Mouse (Mus musculus) adrenal gland (tissue): ENCODE results near the gene Ugdh.

ENCODE experiments used
- intact Hi-C: fragments of 180-260 bp; cut with DNase I; formaldehyde crosslinking; loops from one replicate; pipeline ENCODE4 v1.15.1; 2025

Gene Ugdh

DNA sequence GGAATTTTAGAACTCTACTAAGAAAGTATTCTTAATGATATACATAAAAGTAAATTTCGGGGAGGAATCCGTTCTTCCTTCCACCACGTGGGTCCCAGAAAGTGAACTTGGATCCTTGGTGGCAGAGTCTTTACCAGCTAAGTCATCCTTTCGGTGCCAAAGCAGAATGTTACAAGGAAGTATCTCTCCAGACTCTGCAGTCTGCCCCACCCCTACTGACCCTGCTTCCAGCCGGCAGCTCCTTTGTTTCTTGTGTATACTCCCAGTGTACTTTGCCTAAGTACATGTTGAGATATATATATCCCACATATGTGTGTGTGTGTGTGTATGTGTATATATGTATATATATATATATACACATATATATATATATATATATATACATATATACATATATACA lies 6.3 kb downstream of the Ugdh start:
- intact Hi-C loops, result no loop called here

DNA sequence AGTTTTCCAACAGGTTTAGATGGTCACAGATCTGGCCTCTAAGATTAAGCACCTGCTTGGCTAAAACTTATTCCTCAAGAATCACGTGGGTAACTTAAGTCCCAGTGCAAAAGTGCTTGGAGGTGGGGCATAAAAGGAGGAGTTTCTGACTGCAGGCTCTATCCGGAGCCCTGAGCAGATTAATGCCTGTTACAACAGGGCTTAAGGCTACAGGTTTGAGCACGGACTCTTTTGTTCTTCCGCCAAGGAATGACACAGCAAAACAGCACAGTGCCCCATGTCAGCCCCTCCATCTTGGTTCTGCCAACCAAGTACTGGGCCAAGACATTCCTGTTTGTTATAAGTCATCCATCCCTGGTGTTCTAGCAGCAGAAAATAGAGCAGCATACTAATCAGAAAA lies 7.4 kb downstream of the Ugdh start:
- intact Hi-C loops, result no loop called here

DNA sequence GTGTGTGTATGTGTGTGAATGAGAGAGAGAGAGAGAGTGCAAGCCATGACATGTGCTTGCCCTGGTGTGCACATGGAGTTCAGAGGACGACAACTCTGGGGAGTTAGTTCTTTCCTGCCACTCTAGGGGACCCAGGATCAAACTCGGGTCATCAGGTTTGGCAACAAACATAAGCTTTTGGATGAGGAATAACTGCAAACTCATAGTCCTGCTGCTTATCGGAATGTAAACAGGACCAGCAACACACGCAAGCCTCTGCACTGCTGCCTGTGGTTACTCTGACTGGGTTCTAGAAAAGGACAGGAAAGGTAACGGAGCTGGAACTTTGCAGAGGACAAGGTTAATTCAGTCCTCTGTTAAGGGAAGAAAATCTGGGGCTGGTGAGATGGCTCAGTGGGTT lies 10.5 kb downstream of the Ugdh start:
- intact Hi-C loops, result no loop called here

DNA sequence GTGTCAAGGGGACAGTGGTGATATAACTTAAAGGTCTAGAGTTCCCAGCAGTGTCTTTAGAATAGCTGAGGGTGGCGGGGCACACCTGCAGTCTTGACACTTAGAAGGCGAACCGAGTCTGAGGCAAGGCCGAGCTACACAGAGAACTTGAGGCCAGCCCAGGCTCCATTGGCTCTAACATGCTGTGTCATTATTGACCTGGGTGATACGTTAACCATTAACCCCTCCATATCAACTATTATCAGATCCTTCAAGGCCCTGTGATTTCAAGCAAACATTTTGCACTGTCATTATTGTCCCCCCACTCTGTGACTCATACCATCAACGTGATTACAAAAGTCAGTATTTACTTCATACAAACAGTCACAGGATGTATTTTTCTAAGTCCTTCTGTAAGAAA lies 11.5 kb downstream of the Ugdh start:
- intact Hi-C loops, result no loop called here

DNA sequence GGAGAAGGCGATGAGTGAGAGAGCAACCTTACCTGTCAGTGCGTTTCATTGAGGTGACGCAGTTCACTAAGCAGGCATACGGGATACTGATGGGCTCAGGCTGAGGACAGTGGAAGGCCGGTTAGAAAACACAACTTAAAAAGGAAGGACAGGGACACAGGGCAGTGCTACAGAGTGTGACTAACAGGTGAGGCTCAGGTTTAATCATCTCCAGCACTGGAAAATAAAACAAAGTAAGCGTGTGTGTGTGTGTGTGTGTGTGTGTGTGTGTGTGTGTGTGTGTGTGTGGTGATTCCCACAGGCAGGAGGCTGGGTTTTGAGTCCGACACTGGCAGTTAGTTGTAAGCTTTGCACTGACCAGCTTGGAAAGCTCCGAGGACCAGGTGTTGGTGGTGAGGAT lies 12.9 kb downstream of the Ugdh start:
- intact Hi-C loops, result no loop called here

DNA sequence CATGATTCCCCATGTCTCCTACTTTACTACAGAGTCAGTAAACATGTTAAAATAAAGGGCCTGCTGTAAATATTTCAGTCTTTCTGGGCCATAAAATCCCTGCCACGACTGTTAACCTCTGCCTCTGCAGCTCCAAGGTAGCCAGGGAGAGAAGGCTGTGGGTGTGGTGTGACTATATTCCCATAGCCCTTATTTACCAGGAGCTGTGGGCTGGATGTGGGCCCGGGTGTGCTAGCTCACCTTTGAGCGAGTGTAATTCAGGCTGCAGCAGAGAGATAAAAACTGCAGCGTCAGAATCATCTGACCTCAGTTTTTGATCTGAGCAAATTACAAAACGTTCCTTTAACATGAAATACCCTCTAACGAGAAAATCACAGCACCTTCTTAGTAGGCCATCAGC lies 14.9 kb downstream of the Ugdh start:
- intact Hi-C loops, result no loop called here

DNA sequence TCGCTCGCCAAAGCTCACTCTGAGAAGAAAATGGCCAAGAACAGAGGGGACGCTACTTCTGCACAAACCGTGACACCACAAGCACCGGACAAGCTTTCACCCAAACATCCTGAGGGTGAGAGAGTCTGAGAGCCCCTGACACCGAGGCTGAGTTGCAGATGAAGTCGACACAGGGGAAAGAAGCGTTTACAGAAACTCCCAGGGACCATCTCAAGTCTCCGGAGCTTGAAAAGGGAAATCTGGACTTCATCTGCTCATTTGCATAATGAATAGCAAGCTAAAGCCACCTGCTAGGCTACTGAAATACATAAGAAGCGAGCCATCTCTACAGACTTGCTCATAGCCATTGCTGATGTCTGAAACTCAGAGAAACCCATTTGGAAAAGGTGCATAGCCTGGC lies 16.6 kb downstream of the Ugdh start:
- intact Hi-C loops, result no loop called here

DNA sequence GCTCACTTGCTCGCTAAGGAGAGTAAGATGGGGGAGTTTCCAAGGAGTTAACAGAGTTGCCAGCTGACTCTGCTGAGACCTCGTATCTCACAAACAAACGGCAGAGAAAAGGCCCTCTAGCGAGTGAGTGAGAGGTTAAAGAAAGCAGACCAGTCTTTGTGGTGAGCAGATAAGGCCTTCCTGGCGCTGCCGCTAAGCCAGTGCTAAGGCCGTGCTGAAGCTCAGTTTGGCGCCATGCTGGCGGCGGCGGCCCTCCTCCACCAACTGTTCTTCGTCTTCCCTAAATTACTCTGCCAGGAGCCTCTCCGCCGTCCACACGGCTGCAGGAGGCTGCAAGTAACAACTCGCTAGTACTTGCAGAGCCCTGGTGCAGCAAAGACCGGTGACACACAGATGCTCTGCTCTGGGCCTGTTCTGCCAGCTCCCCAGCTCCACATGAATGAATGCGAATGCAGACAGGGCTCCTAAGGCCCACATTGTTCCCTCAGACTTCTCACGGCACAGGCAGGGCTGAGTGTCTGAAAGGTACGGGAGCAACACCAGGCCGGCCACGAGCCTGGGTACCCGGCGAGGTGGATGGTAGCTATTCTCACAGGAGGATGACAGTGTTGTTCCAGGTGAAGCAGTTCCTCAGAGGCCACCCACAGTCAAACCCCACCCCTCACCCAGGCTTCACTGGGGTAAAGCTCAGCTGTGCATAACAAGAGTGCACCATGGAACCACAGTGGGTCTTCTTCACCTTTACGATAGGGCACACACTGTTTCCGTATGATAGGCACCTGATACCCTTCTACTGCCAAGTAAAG lies 19.9 kb downstream of the Ugdh start:
- intact Hi-C loops, result no loop called here

DNA sequence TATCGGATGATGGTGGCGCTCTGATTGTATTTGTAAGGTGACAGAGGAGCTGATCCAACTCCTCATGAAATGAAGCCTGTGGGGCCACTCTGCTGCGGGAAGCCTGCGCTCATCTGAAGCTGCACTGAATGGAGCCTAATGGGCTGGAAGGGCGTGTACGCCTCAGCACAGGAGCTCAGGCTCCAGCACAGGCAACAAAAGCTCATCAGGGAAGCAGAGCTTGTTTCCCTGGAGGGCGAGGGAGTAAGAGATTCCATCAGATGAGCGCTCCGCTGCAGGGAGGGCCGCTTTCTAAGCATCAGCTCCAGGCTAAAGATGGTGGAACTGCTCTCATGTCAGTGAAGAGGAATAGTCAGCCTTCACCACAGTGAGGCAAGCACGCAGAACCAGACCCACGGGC lies 27.8 kb downstream of the Ugdh start:
- intact Hi-C loops, result loop anchor here (10.0 kb wide), 1 partner anchor 207 kb away; no protein-coding TSS in a partner anchor

DNA sequence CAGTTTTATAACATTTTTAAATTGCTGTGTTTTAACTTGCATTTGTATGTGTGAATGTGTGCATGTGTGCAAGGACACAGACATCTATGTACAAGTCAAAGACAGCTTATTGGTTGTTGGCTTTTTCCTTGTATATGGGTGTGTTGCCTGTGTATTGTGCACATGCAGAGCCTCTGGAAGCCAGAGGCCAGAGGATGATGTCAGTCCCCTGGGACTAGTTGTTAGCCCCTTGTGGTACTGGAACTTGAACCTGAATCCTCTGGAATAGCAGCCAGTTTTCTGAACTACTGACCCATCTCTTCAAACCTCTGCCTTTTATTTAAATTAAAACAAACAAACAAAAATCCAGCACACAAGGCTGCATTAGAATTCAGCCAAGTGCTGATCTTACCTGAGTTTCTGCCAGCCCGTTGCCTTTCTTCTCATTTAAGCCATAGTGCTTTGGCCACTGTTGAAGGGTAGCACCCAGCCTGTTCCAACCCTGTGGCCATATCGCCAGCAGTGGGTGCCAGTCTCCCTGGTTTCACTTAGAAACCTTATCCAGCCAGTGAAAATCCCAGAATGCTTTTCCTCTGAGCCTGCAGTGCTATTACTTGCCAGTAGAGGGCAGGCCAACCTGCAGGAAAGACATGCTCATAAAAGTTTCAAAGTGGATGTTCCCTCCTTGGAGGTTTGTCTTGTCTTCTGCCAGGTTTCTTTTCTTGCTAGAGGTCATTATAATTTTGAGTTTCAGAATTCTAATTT lies 34.3 kb downstream of the Ugdh start:
- intact Hi-C loops, result loop anchor here (2.0 to 10.0 kb wide), 2 partner anchors 213 to 295 kb away; no protein-coding TSS in a partner anchor

DNA sequence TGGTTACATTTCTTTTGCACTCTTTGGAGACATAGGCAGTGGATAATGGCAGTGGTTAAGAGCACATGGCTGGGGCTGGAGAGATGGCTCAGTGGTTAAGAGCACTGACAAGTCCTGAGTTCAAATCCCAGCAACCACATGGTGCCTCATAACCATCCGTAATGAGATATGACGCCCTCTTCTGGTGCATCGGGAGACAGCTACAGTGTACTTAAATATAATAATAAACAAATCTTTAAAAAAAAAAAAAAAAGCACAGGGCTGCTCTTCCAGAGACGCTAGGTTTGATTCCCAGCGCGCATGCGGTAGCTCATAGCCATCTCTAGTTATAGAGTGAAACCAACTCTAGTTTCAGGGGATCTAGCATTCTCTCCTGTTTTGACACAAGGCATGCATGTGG lies 41.3 kb downstream of the Ugdh start:
- intact Hi-C loops, result loop anchor here (5.0 kb wide), 1 partner anchor 57 kb away; the partner anchor contains the start of gene Rfc1

DNA sequence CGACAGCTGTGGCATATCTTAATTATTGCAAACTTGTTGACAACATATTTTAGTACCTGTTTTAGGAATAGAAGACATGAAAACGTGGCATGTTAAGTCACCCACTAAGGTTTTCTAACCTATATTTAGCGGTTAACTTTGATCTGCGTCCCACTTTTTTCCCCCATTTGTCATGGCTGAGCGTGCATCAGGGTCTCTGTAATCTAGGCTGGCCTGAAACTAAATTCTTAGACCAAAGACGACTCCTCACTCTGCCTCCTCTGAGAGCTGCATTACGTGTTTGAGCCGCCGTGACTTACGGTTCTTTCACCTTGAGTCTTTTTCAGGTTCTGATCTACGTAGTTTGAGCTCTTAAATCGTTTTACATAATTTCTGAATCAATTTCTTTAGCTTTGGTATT lies 44.0 kb downstream of the Ugdh start:
- intact Hi-C loops, result loop anchor here (5.0 kb wide), 1 partner anchor 54 kb away; the partner anchor contains the start of gene Rfc1

DNA sequence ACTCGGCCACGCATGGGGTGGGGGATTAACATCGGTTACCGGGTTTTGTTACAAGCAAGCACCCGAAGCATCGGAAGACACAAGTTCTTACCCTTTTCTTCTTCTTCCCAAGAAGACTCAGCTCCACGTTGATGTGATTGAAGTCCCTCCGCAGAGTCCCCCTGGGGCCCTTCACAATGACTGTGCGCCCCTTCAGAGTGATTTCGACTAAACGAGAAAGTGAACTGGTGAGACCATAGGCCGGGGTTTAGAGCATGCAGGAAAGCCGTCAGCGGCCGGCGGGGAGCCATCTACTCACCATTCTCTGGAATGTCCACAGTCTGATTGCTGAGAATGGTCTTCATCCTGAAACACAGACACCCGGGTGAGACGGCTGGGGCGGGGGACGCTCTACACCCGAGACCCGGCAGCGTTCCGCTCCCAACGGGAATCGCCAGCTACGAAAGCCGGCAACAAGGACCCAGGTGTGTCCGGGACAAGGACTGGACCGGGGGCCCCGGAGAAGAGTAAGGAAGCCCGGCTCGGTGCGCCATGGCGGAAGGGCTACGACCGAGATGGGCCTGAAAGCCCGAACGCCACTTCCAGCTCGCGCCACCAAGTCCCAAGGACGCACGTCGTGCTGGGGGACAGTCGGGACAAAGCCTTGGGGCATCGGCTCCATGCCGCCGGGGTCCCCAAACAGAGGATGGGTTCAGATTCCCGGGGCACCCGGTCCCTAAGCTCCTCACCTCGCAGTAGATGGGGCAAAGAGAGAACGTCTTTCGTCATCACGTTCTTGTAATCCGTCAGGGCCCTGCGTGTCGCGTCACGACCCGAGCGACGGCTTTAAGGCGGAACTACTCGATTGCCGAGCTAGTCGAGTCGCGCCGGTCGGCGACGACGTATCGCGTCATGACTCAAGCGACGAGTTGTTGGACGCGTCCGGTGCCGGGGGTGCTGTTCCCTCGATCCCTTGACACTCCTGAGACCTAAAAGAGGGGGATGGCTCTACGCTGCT lies 44.8 kb downstream of the Ugdh start, which contains the start of the genes Rpl9 and Lias:
Rpl9 (minus strand) TSS at position 797 of the 997 bp plus-strand sequence.
Lias (plus strand) TSS at position 850 of the 997 bp plus-strand sequence.
- intact Hi-C loops, result loop anchor here (5.0 kb wide), 1 partner anchor 54 kb away; the partner anchor contains the start of gene Rfc1

DNA sequence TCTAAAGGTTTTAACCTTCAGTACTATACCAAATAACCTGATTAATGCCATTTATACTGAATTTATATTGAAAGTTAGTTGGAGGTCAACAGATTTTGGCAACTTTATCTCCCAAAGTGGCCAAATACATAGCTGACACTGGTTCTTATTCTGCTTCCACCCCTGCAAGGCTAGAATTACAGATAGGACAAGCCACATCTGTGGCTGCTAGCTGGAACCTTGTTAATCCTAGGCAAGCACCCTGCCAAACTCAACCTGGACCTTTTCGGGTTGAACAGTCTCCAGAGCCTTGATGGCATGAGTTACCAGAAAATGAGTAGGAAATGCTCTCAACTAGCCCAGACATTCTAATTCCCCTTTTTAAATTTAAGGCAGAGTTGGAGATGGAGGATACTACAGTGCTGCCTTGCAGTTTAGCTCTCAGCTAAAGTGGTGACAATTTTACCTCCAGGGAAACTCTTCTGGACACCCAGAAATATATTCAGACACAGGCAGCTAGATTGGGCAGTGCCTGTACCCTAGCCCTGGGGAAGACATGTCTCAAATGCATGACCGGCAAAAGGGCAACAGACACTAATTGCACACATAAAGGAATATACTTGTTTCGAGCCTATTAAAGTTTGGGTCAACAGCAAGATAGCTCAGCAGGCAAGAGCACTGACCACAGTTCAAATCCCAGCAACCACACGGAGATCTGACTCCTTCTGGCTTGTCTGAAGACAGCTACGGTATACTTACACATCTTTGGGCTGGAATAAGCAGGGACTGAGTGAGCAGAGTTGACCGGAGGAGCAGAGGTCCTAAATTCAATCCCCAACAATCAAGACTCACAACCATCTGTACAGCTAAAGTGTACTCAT lies 48.5 kb downstream of the Ugdh start:
- intact Hi-C loops, result loop anchor here (10.0 kb wide), 1 partner anchor 92 kb away; no protein-coding TSS in a partner anchor

DNA sequence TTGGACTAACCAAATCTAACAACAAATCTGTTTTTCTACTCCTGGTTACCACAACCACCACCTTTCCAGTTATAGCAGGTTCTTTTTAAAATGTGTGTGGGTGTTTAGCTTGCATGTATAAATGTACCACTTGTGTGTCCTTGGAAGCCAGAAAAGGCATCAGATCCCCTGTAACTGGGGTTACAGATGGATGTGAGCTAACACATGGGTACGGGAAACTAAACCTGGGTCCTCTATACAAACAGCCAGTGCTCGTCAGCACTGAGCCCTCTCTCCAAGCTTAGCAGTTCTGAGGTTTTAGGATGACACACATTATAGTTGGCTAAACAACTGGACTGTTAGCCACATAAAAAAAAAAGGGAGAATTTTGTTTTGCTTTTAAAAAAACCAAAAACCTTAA lies 50.0 kb downstream of the Ugdh start:
- intact Hi-C loops, result loop anchor here (10.0 kb wide), 1 partner anchor 91 kb away; no protein-coding TSS in a partner anchor

DNA sequence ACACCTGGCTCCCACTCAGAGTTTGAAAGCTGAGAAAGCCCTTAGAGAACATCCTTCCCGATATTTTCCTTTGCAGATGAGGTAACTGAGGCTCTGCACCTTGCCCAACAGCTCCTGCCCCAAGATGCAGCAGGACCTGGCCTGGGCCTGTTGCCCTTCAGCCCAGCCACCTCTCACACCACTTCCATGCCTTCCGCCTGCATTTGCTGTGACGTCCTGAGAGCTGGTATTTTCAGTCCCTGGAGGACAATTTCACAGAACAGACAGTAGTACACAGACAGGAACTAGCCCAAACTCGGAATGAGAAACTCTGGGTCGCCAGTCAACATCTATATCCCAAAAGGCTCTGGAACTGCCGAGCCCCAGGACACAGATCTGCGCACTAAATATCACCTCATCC lies 61.0 kb downstream of the Ugdh start:
- intact Hi-C loops, result no loop called here

DNA sequence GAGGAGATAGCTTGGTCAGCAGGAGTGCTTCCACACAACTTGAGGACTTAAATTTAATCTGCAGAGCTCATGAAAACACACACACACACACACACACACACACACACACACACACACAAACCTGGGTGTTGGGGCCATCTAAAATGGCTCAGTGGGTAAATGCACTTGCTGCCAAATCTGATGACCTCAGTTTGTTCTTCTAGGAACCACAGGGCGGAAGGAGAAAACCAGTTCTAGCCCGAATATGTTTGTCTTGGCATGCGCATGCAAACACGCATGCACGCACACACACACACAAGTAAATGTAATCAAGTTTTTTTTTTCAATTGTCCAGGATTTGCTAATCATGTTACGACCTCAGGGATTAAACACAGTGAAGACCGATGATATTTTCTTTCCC lies 64.2 kb downstream of the Ugdh start:
- intact Hi-C loops, result no loop called here

DNA sequence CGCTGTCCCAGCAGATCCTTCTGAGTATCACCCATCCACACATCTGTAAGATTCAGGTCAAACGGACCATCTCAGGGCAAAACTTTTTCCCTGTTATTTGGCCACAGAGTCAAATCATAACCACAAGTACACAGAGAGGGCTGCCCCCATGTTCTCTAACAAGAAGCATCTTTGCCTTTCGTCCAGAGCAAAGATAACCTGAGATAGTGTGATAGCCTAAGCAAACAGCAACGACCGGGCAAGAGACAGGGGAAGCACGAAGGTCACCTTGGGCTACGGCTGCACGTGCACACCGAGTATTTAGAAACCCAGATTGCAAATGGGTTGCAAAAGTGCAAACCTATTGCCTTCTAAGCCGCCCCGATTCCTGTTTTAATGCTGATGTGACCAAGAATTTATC lies 67.9 kb downstream of the Ugdh start:
- intact Hi-C loops, result no loop called here
